Mouse (Mus musculus): ENCODE results near the gene Ntrk3. TPM values are rescaled to one million over a fixed set of nuclear protein-coding genes. Genes with fewer than 3 reads are reported as not detected.

The Ntrk3 gene
- polyA plus RNA-seq, 1 experiment: 7.7 TPM

GRCm38 (mm10) chr7:78471755-78472154 is 266.1 kb downstream of the Ntrk3 start:
- H3K27me3 ChIP-seq (ENCODE audit: control insufficient read depth, insufficient read depth, low read length): no peaks in the 10 kb centered on the region
- H3K4me3 ChIP-seq (ENCODE audit: control insufficient read depth, low read depth, low read length): no peak overlapping the region
- TF ChIP-seq POLR2A (IDR thresholded peaks at IDR 0.05; ENCODE audit: control insufficient read depth, low read depth, low read length): no peak
- no peak for TF ChIP-seq CTCF (IDR thresholded peaks at IDR 0.05; ENCODE audit: control insufficient read depth, insufficient read depth, insufficient replicate concordance, low read depth, low read length)
- no peaks in the 10 kb centered on the region for H3K36me3 ChIP-seq (ENCODE audit: control insufficient read depth, insufficient read depth, low read length)
- H3K27ac ChIP-seq (ENCODE audit: control insufficient read depth, insufficient read depth, low read depth, low read length): no peak overlapping the region
- no peaks in the 10 kb centered on the region for H3K4me1 ChIP-seq (ENCODE audit: control insufficient read depth, insufficient read depth, low read length)

GRCm38 (mm10) chr7:78471270-78471669 is 266.5 kb downstream of the Ntrk3 start:
- Histone ChIP-seq H3K27ac (ENCODE audit: control insufficient read depth, insufficient read depth, low read depth, low read length) (no peak overlapping the region), H3K27me3 (ENCODE audit: control insufficient read depth, insufficient read depth, low read length) (no peaks in the 10 kb centered on the region), H3K4me1 (ENCODE audit: control insufficient read depth, insufficient read depth, low read length) (no peaks in the 10 kb centered on the region), H3K36me3 (ENCODE audit: control insufficient read depth, insufficient read depth, low read length) (no peaks in the 10 kb centered on the region), H3K4me3 (ENCODE audit: control insufficient read depth, low read depth, low read length) (no peak overlapping the region)
- TF ChIP-seq POLR2A (IDR thresholded peaks at IDR 0.05; ENCODE audit: control insufficient read depth, low read depth, low read length): no peak
- no peak for TF ChIP-seq CTCF (IDR thresholded peaks at IDR 0.05; ENCODE audit: control insufficient read depth, insufficient read depth, insufficient replicate concordance, low read depth, low read length)

GRCm38 (mm10) chr7:78462605-78463004 is 275.2 kb downstream of the Ntrk3 start:
- Histone ChIP-seq H3K27ac (ENCODE audit: control insufficient read depth, insufficient read depth, low read depth, low read length) (no peak overlapping the region), H3K4me1 (ENCODE audit: control insufficient read depth, insufficient read depth, low read length) (no peaks in the 10 kb centered on the region), H3K36me3 (ENCODE audit: control insufficient read depth, insufficient read depth, low read length) (no peaks in the 10 kb centered on the region), H3K27me3 (ENCODE audit: control insufficient read depth, insufficient read depth, low read length) (no peaks in the 10 kb centered on the region), H3K4me3 (ENCODE audit: control insufficient read depth, low read depth, low read length) (no peak overlapping the region)
- no peak for TF ChIP-seq CTCF (IDR thresholded peaks at IDR 0.05; ENCODE audit: control insufficient read depth, insufficient read depth, insufficient replicate concordance, low read depth, low read length)
- TF ChIP-seq POLR2A (IDR thresholded peaks at IDR 0.05; ENCODE audit: control insufficient read depth, low read depth, low read length): no peak

- Histone ChIP-seq H3K4me3 (ENCODE audit: control insufficient read depth, low read depth, low read length) (no peak overlapping the region), H3K4me1 (ENCODE audit: control insufficient read depth, insufficient read depth, low read length) (no peaks in the 10 kb centered on the region), H3K27ac (ENCODE audit: control insufficient read depth, insufficient read depth, low read depth, low read length) (no peak overlapping the region), H3K36me3 (ENCODE audit: control insufficient read depth, insufficient read depth, low read length) (no peaks in the 10 kb centered on the region), H3K27me3 (ENCODE audit: control insufficient read depth, insufficient read depth, low read length) (no peaks in the 10 kb centered on the region)
- TF ChIP-seq CTCF (IDR thresholded peaks at IDR 0.05; ENCODE audit: control insufficient read depth, insufficient read depth, insufficient replicate concordance, low read depth, low read length): no peak
These were observed 278.8 kb downstream of the Ntrk3 start for GRCm38 (mm10) chr7:78459021-78459420.

GRCm38 (mm10) chr7:78451666-78452065 is 286.1 kb downstream of the Ntrk3 start:
- no peak for TF ChIP-seq POLR2A (IDR thresholded peaks at IDR 0.05; ENCODE audit: control insufficient read depth, low read depth, low read length)
- no peak for TF ChIP-seq CTCF (IDR thresholded peaks at IDR 0.05; ENCODE audit: control insufficient read depth, insufficient read depth, insufficient replicate concordance, low read depth, low read length)
- no peak overlapping the region for H3K4me3 ChIP-seq (ENCODE audit: control insufficient read depth, low read depth, low read length)
- H3K27me3 ChIP-seq (ENCODE audit: control insufficient read depth, insufficient read depth, low read length): no peaks in the 10 kb centered on the region
- no peaks in the 10 kb centered on the region for H3K4me1 ChIP-seq (ENCODE audit: control insufficient read depth, insufficient read depth, low read length)
- H3K27ac ChIP-seq (ENCODE audit: control insufficient read depth, insufficient read depth, low read depth, low read length): no peak overlapping the region
- no peaks in the 10 kb centered on the region for H3K36me3 ChIP-seq (ENCODE audit: control insufficient read depth, insufficient read depth, low read length)

- no peak for TF ChIP-seq POLR2A (IDR thresholded peaks at IDR 0.05; ENCODE audit: control insufficient read depth, low read depth, low read length)
- TF ChIP-seq CTCF (IDR thresholded peaks at IDR 0.05; ENCODE audit: control insufficient read depth, insufficient read depth, insufficient replicate concordance, low read depth, low read length): no peak
- Histone ChIP-seq H3K4me3 (ENCODE audit: control insufficient read depth, low read depth, low read length) (no peak overlapping the region), H3K27me3 (ENCODE audit: control insufficient read depth, insufficient read depth, low read length) (no peaks in the 10 kb centered on the region), H3K27ac (ENCODE audit: control insufficient read depth, insufficient read depth, low read depth, low read length) (no peak overlapping the region), H3K4me1 (ENCODE audit: control insufficient read depth, insufficient read depth, low read length) (no peaks in the 10 kb centered on the region), H3K36me3 (ENCODE audit: control insufficient read depth, insufficient read depth, low read length) (no peaks in the 10 kb centered on the region)
These were observed 287.8 kb downstream of the Ntrk3 start for GRCm38 (mm10) chr7:78449909-78450592.

- H3K36me3 ChIP-seq (ENCODE audit: control insufficient read depth, insufficient read depth, low read length): no peaks in the 10 kb centered on the region
- H3K27me3 ChIP-seq (ENCODE audit: control insufficient read depth, insufficient read depth, low read length): no peaks in the 10 kb centered on the region
- H3K27ac ChIP-seq (ENCODE audit: control insufficient read depth, insufficient read depth, low read depth, low read length): no peak overlapping the region
- H3K4me1 ChIP-seq (ENCODE audit: control insufficient read depth, insufficient read depth, low read length): no peaks in the 10 kb centered on the region
- no peak for TF ChIP-seq CTCF (IDR thresholded peaks at IDR 0.05; ENCODE audit: control insufficient read depth, insufficient read depth, insufficient replicate concordance, low read depth, low read length)
- TF ChIP-seq POLR2A (IDR thresholded peaks at IDR 0.05; ENCODE audit: control insufficient read depth, low read depth, low read length): no peak
- H3K4me3 ChIP-seq (ENCODE audit: control insufficient read depth, low read depth, low read length): no peak overlapping the region
These were observed 289.0 kb downstream of the Ntrk3 start for GRCm38 (mm10) chr7:78448841-78449240.

Measured in testis, adult 2 months (tissue).